Mouse (Mus musculus): ENCODE measurements around the gene Mia3. TPM values are rescaled to one million over a fixed set of nuclear protein-coding genes. Genes with fewer than 3 reads are reported as not detected.
A peak's percentile ranks its signal among the peaks of the same experiment; 100 is the strongest.
"Not testable (repeated sequence)": the region's sequence is repeated elsewhere in the genome, so short reads cannot be mapped to it uniquely, and the experiment has no call there.

The Mia3 gene
- polyA plus RNA-seq, 1 experiment from 2014 or later, result 53.9 TPM

- no peaks in the 10 kb centered on the region for H3K27me3 ChIP-seq (replicated peaks; ENCODE audit: control insufficient read depth, insufficient read depth, low read length)
- TF ChIP-seq CTCF (IDR thresholded peaks at IDR 0.05; ENCODE audit: low read depth), result no peak
- H3K9me3 ChIP-seq (ENCODE audit: control insufficient read depth), result no peaks in the 10 kb centered on the region
- H3K27ac ChIP-seq (ENCODE audit: low read depth, low read length), result no peak overlapping the region
- no peak overlapping the region for H3K9ac ChIP-seq (ENCODE audit: low read depth, low read length)
- H3K4me3 ChIP-seq (ENCODE audit: low read depth, low read length), result no peak overlapping the region
- no peak for ATAC-seq
- H3K36me3 ChIP-seq (ENCODE audit: control insufficient read depth, insufficient read depth), result peaks cover 70% of the 10 kb centered on the region
- WGBS, result 93% methylated on average over 2 of the region's 2 CpGs
- H3K4me1 ChIP-seq (replicated peaks; ENCODE audit: control insufficient read depth, insufficient read depth, low read length), result no peaks in the 10 kb centered on the region
- H3K4me2 ChIP-seq (replicated peaks; ENCODE audit: low read depth), result no peak overlapping the region
Measured at GRCm38 (mm10) chr1:183323923-183324322, 45.4 kb downstream of the Mia3 start.

- not testable (repeated sequence) for H3K4me2 ChIP-seq (replicated peaks; ENCODE audit: low read depth); H3K4me3 ChIP-seq (ENCODE audit: low read depth, low read length); H3K27me3 ChIP-seq (replicated peaks; ENCODE audit: control insufficient read depth, insufficient read depth, low read length); ATAC-seq; H3K27ac ChIP-seq (ENCODE audit: low read depth, low read length); H3K9me3 ChIP-seq (ENCODE audit: control insufficient read depth); H3K4me1 ChIP-seq (replicated peaks; ENCODE audit: control insufficient read depth, insufficient read depth, low read length); H3K9ac ChIP-seq (ENCODE audit: low read depth, low read length)
- H3K36me3 ChIP-seq (ENCODE audit: control insufficient read depth, insufficient read depth), result peaks cover 65% of the 10 kb centered on the region
- 81% methylated on average over 5 of the region's 5 CpGs for WGBS
Measured at GRCm38 (mm10) chr1:183322496-183322895, 46.9 kb downstream of the Mia3 start.

- Histone ChIP-seq H3K9me3 (ENCODE audit: control insufficient read depth) (no peaks in the 10 kb centered on the region), H3K36me3 (ENCODE audit: control insufficient read depth, insufficient read depth) (peaks cover 59% of the 10 kb centered on the region), H3K9ac (ENCODE audit: low read depth, low read length) (no peak overlapping the region), H3K4me1 (replicated peaks; ENCODE audit: control insufficient read depth, insufficient read depth, low read length) (no peaks in the 10 kb centered on the region), H3K4me2 (replicated peaks; ENCODE audit: low read depth) (no peak overlapping the region), H3K27me3 (replicated peaks; ENCODE audit: control insufficient read depth, insufficient read depth, low read length) (no peaks in the 10 kb centered on the region), H3K4me3 (ENCODE audit: low read depth, low read length) (no peak overlapping the region), H3K27ac (ENCODE audit: low read depth, low read length) (no peak overlapping the region)
- no peak for ATAC-seq
- WGBS, result 51% methylated on average over 3 of the region's 3 CpGs
- TF ChIP-seq CTCF (IDR thresholded peaks at IDR 0.05; ENCODE audit: low read depth), result no peak
Measured at GRCm38 (mm10) chr1:183320708-183321107, 48.6 kb downstream of the Mia3 start.

- H3K4me3 ChIP-seq (ENCODE audit: low read depth, low read length), result no peak overlapping the region
- 92% methylated on average over 2 of the region's 2 CpGs for WGBS
- no peaks in the 10 kb centered on the region for H3K9me3 ChIP-seq (ENCODE audit: control insufficient read depth)
- peak; percentile 47 for TF ChIP-seq CTCF (IDR thresholded peaks at IDR 0.05; ENCODE audit: low read depth)
- no peak overlapping the region for H3K9ac ChIP-seq (ENCODE audit: low read depth, low read length)
- peaks cover 52% of the 10 kb centered on the region for H3K36me3 ChIP-seq (ENCODE audit: control insufficient read depth, insufficient read depth)
- no peaks in the 10 kb centered on the region for H3K4me1 ChIP-seq (replicated peaks; ENCODE audit: control insufficient read depth, insufficient read depth, low read length)
- no peaks in the 10 kb centered on the region for H3K27me3 ChIP-seq (replicated peaks; ENCODE audit: control insufficient read depth, insufficient read depth, low read length)
- no peak overlapping the region for H3K4me2 ChIP-seq (replicated peaks; ENCODE audit: low read depth)
- H3K27ac ChIP-seq (ENCODE audit: low read depth, low read length), result no peak overlapping the region
- no peak for ATAC-seq
Measured at GRCm38 (mm10) chr1:183315783-183316182, 53.6 kb downstream of the Mia3 start.

- no peak overlapping the region for H3K27ac ChIP-seq (ENCODE audit: low read depth, low read length)
- WGBS, result 72% methylated on average over 2 of the region's 2 CpGs
- H3K4me3 ChIP-seq (ENCODE audit: low read depth, low read length), result no peak overlapping the region
- no peak overlapping the region for H3K4me2 ChIP-seq (replicated peaks; ENCODE audit: low read depth)
- peaks cover 32% of the 10 kb centered on the region for H3K36me3 ChIP-seq (ENCODE audit: control insufficient read depth, insufficient read depth)
- no peak overlapping the region for H3K9ac ChIP-seq (ENCODE audit: low read depth, low read length)
- no peaks in the 10 kb centered on the region for H3K4me1 ChIP-seq (replicated peaks; ENCODE audit: control insufficient read depth, insufficient read depth, low read length)
- no peak for TF ChIP-seq CTCF (IDR thresholded peaks at IDR 0.05; ENCODE audit: low read depth)
- no peaks in the 10 kb centered on the region for H3K27me3 ChIP-seq (replicated peaks; ENCODE audit: control insufficient read depth, insufficient read depth, low read length)
- H3K9me3 ChIP-seq (ENCODE audit: control insufficient read depth), result no peaks in the 10 kb centered on the region
- no peak for ATAC-seq
Measured at GRCm38 (mm10) chr1:183312076-183312475, 57.3 kb downstream of the Mia3 start.

- H3K4me2 ChIP-seq (replicated peaks; ENCODE audit: low read depth); ATAC-seq; H3K27me3 ChIP-seq (replicated peaks; ENCODE audit: control insufficient read depth, insufficient read depth, low read length); H3K4me1 ChIP-seq (replicated peaks; ENCODE audit: control insufficient read depth, insufficient read depth, low read length); H3K27ac ChIP-seq (ENCODE audit: low read depth, low read length); H3K9ac ChIP-seq (ENCODE audit: low read depth, low read length); H3K9me3 ChIP-seq (ENCODE audit: control insufficient read depth); H3K4me3 ChIP-seq (ENCODE audit: low read depth, low read length): not testable (repeated sequence)
- WGBS, result 92% methylated on average over 2 of the region's 2 CpGs
- peaks cover 13% of the 10 kb centered on the region for H3K36me3 ChIP-seq (ENCODE audit: control insufficient read depth, insufficient read depth)
Measured at GRCm38 (mm10) chr1:183309601-183310000, 59.8 kb downstream of the Mia3 start.

GRCm38 (mm10) chr1:183308476-183308875 is 60.9 kb downstream of the Mia3 start:
- Histone ChIP-seq H3K36me3 (ENCODE audit: control insufficient read depth, insufficient read depth) (0 out of 2 replicates have a peak, but pooled peaks cover 4% of the 10 kb centered on the region), H3K4me3 (ENCODE audit: low read depth, low read length) (no peak overlapping the region), H3K9me3 (ENCODE audit: control insufficient read depth) (no peaks in the 10 kb centered on the region), H3K4me2 (replicated peaks; ENCODE audit: low read depth) (no peak overlapping the region), H3K9ac (ENCODE audit: low read depth, low read length) (no peak overlapping the region), H3K27ac (ENCODE audit: low read depth, low read length) (no peak overlapping the region), H3K4me1 (replicated peaks; ENCODE audit: control insufficient read depth, insufficient read depth, low read length) (no peaks in the 10 kb centered on the region), H3K27me3 (replicated peaks; ENCODE audit: control insufficient read depth, insufficient read depth, low read length) (no peaks in the 10 kb centered on the region)
- ATAC-seq, result no peak
- TF ChIP-seq CTCF (IDR thresholded peaks at IDR 0.05; ENCODE audit: low read depth), result no peak
- 93% methylated on average over 1 of the region's 1 CpGs for WGBS

Data from intestine, postnatal 0 days (tissue).